Mouse (Mus musculus): ENCODE measurements around the gene Wdhd1. TPM values are rescaled to one million over a fixed set of nuclear protein-coding genes. Genes with fewer than 3 reads are reported as not detected.

The Wdhd1 gene
- polyA plus RNA-seq, 1 experiment from 2014 or later = 11.8 TPM

DNA sequence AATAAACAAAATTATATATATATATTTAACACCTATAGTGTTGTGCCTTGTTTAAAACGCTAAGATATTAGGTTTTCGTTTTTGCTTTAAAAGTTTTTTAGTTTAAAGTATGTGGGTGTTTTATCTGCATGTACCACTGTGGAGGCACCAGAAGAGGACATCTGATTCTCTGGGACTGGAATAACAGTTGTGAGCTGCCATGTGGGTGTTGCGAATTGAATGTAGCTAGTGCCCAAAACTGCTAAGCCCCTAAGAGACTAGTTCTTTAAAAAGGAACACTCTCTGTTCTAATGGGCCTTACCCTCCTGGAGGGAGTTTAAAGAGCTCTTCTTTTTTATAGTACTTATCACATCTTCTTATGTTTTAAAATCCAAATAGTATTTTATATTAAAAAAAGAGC lies 11.8 kb downstream of the Wdhd1 start:
- WGBS (ENCODE audit: missing documents) = 93% methylated on average over 3 of the region's 3 CpGs
- Histone ChIP-seq H3K4me3 (ENCODE audit: inconsistent target) (no peak overlapping the region), H3K27ac (no peak overlapping the region), H3K79me2 (ENCODE audit: inconsistent target) (no peaks in the 10 kb centered on the region), H3K36me3 (ENCODE audit: inconsistent target) (peaks cover 17% of the 10 kb centered on the region; the same call in 1 of the 2 replicates)

DNA sequence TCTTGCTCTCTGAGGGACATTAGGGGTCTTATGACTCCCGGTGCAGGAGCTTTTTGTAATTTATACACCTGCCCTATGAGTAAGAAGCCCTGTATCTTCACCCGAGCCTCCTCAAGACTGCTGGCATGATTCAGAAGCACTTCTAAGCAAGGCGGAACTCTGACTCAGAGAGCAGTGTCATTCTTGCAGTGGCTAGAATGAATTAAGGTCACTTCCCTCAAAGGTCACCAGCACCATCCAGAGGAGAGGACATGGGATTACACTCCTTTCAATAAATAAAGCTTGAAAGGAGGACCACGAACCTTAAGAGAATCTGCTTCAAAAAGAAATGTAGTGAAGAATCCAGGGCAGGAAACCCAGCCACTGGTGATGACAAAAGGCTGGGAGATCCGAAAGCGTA lies 26.8 kb downstream of the Wdhd1 start:
- no peak overlapping the region for H3K4me3 ChIP-seq (ENCODE audit: inconsistent target)
- H3K27ac ChIP-seq = no peak overlapping the region
- H3K79me2 ChIP-seq (ENCODE audit: inconsistent target) = no peaks in the 10 kb centered on the region
- peaks cover 3% of the 10 kb centered on the region; the same call in 1 of the 2 replicates for H3K36me3 ChIP-seq (ENCODE audit: inconsistent target)
- 92% methylated on average over 6 of the region's 6 CpGs for WGBS (ENCODE audit: missing documents)

DNA sequence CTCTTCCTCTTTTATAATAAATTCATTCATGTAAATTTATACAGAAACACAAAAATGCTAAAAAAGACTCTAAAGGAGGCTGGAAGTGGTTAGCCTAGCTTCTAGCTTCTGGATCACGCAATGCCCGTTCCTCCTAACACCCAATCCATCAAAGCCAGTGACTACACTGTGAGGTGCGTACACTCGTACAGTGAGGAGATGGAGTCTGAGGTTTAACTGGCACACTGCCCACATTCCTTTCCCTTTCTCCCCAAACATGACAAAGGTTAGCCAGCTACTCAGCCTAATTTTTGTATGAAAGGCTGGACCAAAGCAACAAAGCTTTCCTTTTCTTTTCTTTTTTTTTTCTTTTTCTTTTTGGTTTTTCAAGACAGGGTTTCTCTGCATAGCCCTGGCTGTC lies 33.9 kb downstream of the Wdhd1 start:
- H3K27ac ChIP-seq = no peak overlapping the region
- H3K36me3 ChIP-seq (ENCODE audit: inconsistent target) = peaks cover 11% of the 10 kb centered on the region; the same call in 1 of the 2 replicates
- WGBS (ENCODE audit: missing documents) = 82% methylated on average over 4 of the region's 4 CpGs
- H3K4me3 ChIP-seq (ENCODE audit: inconsistent target) = no peak overlapping the region
- no peaks in the 10 kb centered on the region for H3K79me2 ChIP-seq (ENCODE audit: inconsistent target)

DNA sequence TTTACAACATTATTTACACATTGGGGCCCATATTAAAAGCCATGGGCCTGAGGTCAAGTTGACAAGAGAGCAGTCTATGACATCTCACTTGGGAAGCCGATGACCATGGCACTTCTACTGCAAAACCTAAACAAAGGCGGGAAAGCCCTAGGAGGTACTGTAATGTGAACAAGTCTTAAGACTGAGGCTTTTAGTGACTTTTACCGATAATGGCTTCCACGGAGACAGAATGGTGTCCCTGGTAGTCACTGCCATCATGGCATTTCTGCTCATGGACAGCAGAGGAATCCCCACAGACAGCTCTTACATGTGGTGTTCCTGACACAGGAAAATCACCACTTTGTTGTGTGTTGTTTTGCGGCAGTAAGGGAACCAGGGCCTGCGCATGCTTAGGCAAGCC lies 35.6 kb downstream of the Wdhd1 start:
- Histone ChIP-seq H3K36me3 (ENCODE audit: inconsistent target) (peaks cover 11% of the 10 kb centered on the region; the same call in 1 of the 2 replicates), H3K4me3 (ENCODE audit: inconsistent target) (no peak overlapping the region), H3K79me2 (ENCODE audit: inconsistent target) (no peaks in the 10 kb centered on the region), H3K27ac (no peak overlapping the region)
- WGBS (ENCODE audit: missing documents) = 99% methylated on average over 6 of the region's 6 CpGs

DNA sequence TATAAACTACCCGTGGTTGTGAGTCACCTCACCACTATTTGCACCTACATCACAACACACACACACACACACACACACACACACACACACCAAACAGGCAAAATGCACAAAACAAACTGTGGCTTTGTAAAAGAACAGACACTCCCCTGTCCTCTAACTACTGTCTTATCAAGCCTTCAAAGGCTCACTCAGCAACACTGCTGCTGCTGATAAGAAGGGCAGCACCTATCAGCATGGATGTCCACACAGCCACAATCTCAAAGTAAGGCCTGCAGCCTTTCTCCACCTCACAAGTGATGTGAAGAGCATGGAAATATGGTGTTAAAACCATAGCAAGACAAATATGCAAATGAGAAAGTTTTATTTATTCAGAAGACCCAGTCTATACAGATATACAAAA lies 36.1 kb downstream of the Wdhd1 start:
- WGBS (ENCODE audit: missing documents) = 88% methylated on average over 1 of the region's 1 CpGs
- Histone ChIP-seq H3K79me2 (ENCODE audit: inconsistent target) (no peaks in the 10 kb centered on the region), H3K36me3 (ENCODE audit: inconsistent target) (peaks cover 8% of the 10 kb centered on the region; the same call in 1 of the 2 replicates)

DNA sequence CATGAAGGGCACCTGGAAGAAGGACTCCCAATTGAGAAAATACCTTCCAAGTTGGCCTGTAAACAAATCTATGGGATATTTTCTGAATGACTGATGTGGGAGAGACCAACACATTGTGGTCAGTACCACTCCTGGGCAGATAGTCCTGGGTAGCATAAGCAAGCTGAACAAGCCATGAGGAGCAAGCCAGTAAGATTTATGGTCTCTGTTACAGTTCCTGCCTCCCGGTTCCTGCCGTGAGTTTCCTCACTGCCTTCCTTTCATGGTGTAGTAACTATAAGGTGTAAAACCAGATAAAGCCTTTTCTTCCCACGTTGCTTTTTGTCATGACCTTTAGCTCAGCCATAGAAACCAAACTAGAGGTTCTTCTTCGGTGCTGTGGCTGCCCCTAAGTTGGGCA lies 39.4 kb downstream of the Wdhd1 start:
- Histone ChIP-seq H3K79me2 (ENCODE audit: inconsistent target) (no peaks in the 10 kb centered on the region), H3K27ac (no peak overlapping the region), H3K4me3 (ENCODE audit: inconsistent target) (no peak overlapping the region), H3K36me3 (ENCODE audit: inconsistent target) (0 out of 2 replicates have a peak, but pooled peaks cover 4% of the 10 kb centered on the region)
- 91% methylated on average over 4 of the region's 4 CpGs for WGBS (ENCODE audit: missing documents)

More for the DNA sequence above, 36.1 kb downstream of the Wdhd1 start:
- H3K4me3 ChIP-seq (ENCODE audit: inconsistent target) = no peak overlapping the region
- H3K27ac ChIP-seq = no peak overlapping the region

DNA sequence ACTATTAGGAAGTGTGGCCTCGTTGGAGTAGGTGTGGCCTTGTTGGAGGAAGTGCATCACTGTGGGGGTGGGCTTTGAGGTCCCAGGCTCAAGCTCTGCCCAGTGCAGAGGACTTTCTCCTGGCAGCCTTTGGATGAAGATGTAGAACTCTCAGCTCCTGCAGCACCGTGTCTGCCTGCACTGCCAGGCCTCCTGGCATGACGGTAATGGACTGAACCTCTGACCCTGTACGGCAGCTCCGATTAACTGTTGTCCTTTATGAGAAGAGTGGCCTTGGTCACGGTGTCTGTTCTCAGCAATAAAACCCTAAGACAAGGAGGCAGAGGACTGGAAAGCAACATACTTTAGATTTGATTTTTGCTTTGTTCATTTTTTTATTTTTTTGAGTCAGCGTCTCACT lies 40.2 kb downstream of the Wdhd1 start:
- Histone ChIP-seq H3K79me2 (ENCODE audit: inconsistent target) (no peaks in the 10 kb centered on the region), H3K36me3 (ENCODE audit: inconsistent target) (0 out of 2 replicates have a peak, but pooled peaks cover 3% of the 10 kb centered on the region), H3K4me3 (ENCODE audit: inconsistent target) (no peak overlapping the region), H3K27ac (no peak overlapping the region)
- WGBS (ENCODE audit: missing documents) = 92% methylated on average over 7 of the region's 7 CpGs

DNA sequence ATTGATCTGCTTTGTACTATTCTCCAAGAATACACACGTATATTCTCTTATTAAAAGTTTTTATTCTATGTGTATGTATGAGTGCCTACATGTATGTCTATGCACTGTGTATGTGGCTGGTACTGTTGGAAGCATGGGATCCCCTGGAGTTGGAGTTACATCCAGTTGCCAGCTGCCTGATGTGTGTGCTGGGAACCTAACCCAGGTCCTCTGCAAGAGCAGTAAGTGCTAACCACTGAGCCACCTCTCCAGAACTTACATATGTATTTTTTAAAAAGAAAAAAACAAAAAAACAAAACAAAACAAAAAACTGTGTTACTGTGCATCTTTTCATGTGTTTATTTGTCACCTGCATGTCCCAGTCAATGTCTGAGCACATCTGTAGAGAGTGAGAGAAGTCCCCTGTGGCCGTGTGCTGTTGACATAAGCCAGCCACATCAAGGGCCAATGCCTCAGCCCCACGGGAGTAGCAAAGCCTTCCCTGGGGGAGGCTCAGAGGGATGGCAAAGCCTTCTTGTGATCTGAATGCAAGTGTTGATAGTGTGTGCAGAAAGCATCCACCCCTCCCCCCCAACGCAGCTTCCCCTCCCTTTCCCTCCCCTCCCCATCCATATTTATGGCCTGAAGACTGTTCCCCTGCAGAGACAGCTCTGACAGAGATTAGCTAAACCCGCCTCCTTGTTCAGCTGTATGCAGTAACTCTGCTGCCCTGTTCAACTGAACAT lies 42.0 kb downstream of the Wdhd1 start:
- Histone ChIP-seq H3K79me2 (ENCODE audit: inconsistent target) (no peaks in the 10 kb centered on the region), H3K36me3 (ENCODE audit: inconsistent target) (no peaks in the 10 kb centered on the region), H3K4me3 (ENCODE audit: inconsistent target) (no peak overlapping the region), H3K27ac (no peak overlapping the region)
- WGBS (ENCODE audit: missing documents) = 90% methylated on average over 4 of the region's 5 CpGs

DNA sequence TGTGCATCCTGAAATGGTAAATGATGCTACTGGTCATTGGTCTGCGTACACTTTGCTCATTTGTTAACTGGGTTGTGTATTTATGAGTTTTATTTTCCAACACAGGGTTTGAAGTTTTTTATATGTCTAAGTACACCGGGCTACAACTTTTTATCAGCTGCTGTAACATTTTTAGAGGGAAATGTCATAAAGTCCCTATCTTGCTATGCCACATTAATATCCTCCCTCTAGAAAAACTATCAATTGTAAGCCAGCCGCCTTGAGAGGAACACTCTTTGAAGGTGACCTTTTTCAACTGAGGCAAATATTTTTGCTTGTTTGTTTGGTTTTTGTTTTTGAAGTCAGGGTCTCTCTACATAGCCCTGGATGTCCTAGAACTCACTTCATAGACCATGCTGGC lies 42.6 kb downstream of the Wdhd1 start:
- WGBS (ENCODE audit: missing documents) = 97% methylated on average over 3 of the region's 3 CpGs
- no peaks in the 10 kb centered on the region for H3K79me2 ChIP-seq (ENCODE audit: inconsistent target)
- no peaks in the 10 kb centered on the region for H3K36me3 ChIP-seq (ENCODE audit: inconsistent target)
- H3K4me3 ChIP-seq (ENCODE audit: inconsistent target) = no peak overlapping the region
- no peak overlapping the region for H3K27ac ChIP-seq

DNA sequence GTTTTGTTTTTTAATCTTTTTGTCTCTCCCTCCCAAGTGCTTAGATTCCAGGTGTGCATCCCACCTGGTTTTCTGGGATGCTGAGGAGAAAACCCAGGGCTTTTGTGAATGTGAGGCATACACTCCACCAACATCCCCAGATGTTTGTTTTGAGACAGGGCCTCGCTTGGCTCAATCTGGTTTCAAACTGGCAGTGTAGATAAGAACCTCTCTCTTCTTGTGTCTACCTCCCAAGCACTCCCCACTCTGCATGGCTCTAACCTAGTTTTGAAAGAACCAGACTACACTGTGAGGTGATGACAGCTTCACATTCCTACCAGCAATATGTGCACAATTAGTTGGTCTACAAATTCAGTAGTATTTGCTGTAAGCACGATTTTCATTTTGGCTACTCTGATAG lies 43.1 kb downstream of the Wdhd1 start:
- no peaks in the 10 kb centered on the region for H3K36me3 ChIP-seq (ENCODE audit: inconsistent target)
- WGBS (ENCODE audit: missing documents) = 90% methylated on average over 2 of the region's 2 CpGs
- H3K4me3 ChIP-seq (ENCODE audit: inconsistent target) = no peak overlapping the region
- no peaks in the 10 kb centered on the region for H3K79me2 ChIP-seq (ENCODE audit: inconsistent target)
- H3K27ac ChIP-seq = no peak overlapping the region

DNA sequence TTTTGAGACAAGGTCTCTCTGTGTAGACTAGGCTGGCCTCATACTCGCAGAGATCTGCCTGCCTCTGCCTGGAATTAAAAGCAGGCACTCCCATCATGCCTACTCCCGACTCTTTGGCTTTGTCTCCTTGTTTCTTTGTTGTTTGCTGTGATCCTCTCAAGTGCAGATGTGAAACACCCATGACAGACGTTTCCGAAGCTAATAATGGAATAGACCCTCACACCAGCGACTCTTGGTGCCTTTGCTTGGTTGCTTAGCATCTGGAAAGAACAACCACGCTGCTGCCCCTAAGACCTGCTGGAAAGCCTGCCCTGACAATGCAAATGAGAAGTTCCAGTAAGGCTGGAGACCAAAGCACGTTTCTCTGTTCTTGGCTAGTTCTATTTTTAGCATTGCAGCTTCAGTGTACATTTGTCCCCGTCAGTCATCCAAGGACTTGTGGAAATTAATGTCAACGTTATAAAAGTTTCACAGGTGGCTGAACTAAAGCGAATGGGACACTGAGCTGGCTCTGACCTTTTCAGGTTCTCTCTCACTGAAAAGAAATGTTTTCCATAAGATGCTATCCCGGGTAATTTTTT lies 46.8 kb downstream of the Wdhd1 start:
- Histone ChIP-seq H3K36me3 (ENCODE audit: inconsistent target) (no peaks in the 10 kb centered on the region), H3K27ac (no peak overlapping the region), H3K4me3 (ENCODE audit: inconsistent target) (no peak overlapping the region), H3K79me2 (ENCODE audit: inconsistent target) (no peaks in the 10 kb centered on the region)
- WGBS (ENCODE audit: missing documents) = 59% methylated on average over 11 of the region's 11 CpGs

DNA sequence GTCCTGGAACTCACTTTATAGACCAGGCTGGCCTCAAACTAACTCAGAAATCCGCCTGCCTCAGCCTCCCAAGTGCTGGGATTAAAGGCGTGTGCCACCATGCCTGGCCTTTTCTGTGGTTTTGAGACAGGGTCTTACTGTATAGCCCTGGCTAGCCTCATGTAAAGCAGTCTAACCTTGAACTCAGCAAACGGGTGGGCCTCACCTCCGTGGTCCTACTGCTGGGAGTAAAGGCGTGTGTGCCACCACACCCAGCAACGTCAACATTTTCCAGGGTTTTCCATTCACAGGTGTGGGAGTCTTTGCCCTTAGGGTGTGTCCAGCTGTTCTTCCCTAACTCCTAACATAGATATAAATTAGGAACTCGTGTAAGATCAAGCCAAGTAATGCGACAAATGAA lies 50.7 kb downstream of the Wdhd1 start:
- H3K27ac ChIP-seq = no peak overlapping the region
- 97% methylated on average over 8 of the region's 8 CpGs for WGBS (ENCODE audit: missing documents)
- H3K79me2 ChIP-seq (ENCODE audit: inconsistent target) = no peaks in the 10 kb centered on the region
- no peak overlapping the region for H3K4me3 ChIP-seq (ENCODE audit: inconsistent target)
- H3K36me3 ChIP-seq (ENCODE audit: inconsistent target) = no peaks in the 10 kb centered on the region

DNA sequence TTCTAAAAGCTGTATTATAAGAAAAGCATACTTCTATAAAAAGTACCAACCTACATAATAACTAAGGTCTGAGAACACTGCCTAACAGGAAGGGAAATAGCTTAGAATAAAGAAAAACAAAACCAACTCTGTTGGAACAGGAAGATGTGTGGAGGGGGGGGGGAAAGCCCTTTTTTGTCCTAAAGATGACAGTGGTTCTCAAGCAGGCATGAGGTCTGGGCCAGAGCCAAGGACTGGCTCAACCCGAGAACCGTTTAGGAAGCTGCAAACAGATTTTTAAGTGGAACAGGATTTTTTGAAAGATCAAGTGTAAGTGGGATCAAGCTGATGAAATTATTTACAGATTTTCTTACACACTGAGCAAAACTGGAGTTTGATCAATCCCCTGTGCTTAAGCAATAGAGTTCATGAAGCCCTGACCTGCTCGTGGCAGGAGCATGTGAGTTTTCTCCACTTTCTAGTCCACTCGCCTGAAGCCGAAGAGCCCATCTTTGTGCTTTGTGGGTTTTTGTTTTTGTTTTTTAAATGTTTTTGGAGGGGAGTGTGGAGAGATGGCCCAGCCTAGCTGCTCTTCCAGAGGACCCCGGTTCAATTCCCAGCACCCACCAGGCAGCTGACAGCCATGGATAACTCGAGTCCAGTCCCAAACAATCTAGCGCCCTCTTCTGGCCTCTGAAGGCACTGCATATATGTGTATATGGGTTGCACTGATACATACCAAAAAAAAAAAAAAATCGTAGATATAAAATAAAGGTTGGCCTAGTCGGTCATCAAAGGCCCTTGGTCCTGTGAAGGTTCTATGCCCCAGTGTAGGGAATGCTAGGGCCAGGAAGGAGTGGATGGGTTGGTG lies 52.0 kb downstream of the Wdhd1 start:
- H3K79me2 ChIP-seq (ENCODE audit: inconsistent target) = no peaks in the 10 kb centered on the region
- H3K27ac ChIP-seq = no peak overlapping the region
- WGBS (ENCODE audit: missing documents) = 69% methylated on average over 9 of the region's 10 CpGs
- H3K4me3 ChIP-seq (ENCODE audit: inconsistent target) = no peak overlapping the region
- H3K36me3 ChIP-seq (ENCODE audit: inconsistent target) = no peaks in the 10 kb centered on the region

DNA sequence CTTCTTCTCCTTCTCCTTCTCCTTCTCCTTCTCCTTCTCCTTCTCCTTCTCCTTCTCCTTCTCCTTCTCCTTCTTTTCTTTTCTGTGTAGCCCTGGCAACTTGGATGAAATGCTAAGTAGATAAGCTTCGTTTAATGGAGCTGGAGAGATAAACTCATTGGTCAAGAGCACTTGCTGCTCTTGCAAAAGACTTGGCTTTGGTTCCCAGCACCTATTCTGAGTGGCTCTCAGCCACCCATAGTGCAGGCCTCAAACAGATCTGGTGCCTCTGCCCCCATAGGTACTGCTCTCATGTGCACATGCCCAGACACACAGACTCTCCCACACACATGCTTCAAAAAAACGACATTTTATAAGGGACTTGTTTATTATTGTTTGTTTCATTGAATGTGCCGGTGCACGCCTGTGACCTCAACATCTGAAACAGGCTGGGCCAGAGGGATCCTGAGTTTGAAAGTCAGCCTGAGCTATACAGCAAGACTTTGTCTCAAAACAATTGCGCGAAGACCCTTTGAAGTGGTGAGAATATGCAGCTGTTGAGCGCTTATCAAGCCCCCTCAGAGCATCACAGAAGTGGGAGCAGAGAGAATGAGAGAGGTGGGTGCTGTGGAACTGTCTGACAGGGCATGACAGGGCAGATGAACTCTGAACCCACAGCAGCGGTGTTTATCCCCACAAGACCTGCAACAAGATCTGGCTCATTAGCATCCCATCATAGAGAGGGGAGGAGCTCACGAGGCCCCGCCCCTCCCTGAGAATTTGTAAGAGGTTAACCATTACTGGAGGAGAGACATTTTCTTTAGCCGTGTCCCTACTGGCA lies 53.8 kb downstream of the Wdhd1 start:
- H3K79me2 ChIP-seq (ENCODE audit: inconsistent target) = no peaks in the 10 kb centered on the region
- no peak overlapping the region for H3K4me3 ChIP-seq (ENCODE audit: inconsistent target)
- 93% methylated on average over 10 of the region's 11 CpGs for WGBS (ENCODE audit: missing documents)
- no peaks in the 10 kb centered on the region for H3K36me3 ChIP-seq (ENCODE audit: inconsistent target)
- no peak overlapping the region for H3K27ac ChIP-seq

Data from macrophage (primary cell).